Mouse (Mus musculus): Measurements from ENCODE around the gene Lcmt2. TPM values are rescaled to one million over a fixed set of nuclear protein-coding genes. Genes with fewer than 3 reads are reported as not detected.

Gene Lcmt2
- polyA plus RNA-seq (2015; fragmentation: Nextera tagmentation; extraction: Ambion mirVana), result 18.1 and 18.5 TPM in 2 replicates

- no peaks in the 10 kb centered on the region for H3K9me3 ChIP-seq (ENCODE audit: control insufficient read depth, low read length)
- peak; percentile 97 for ATAC-seq
- WGBS, result under 1% methylated on average over 83 of the region's 87 CpGs
- H3K27me3 ChIP-seq (replicated peaks; ENCODE audit: control insufficient read depth, insufficient read depth, low read length), result no peaks in the 10 kb centered on the region
- peaks cover 23% of the 10 kb centered on the region for H3K4me1 ChIP-seq (ENCODE audit: control insufficient read depth, insufficient read depth, low read depth, low read length)
- H3K4me2 ChIP-seq (ENCODE audit: low read length), result peak within 1 kb of the TSS; percentile 86
- no peaks in the 10 kb centered on the region for H3K36me3 ChIP-seq (ENCODE audit: control insufficient read depth, insufficient read depth, low read length)
- peak within 1 kb of the TSS; percentile 99 for H3K27ac ChIP-seq (ENCODE audit: low read depth, low read length)
- H3K4me3 ChIP-seq (ENCODE audit: low read length), result peak within 1 kb of the TSS; percentile 61
- peak within 1 kb of the TSS; percentile 73 for H3K9ac ChIP-seq (ENCODE audit: low read depth, low read length)
These were observed at the start of gene Lcmt2, which contains the start of gene Adal for GRCm38 (mm10) chr2:121140018-121140882. Gene Lcmt2 (minus strand): TSS chr2:121140653. Gene Adal (plus strand): TSS chr2:121140428.

- ATAC-seq, result no peak
- 76% methylated on average over 1 of the region's 1 CpGs for WGBS
- H3K4me3 ChIP-seq (ENCODE audit: low read length), result no peak overlapping the region
- H3K27ac ChIP-seq (ENCODE audit: low read depth, low read length), result no peak overlapping the region
- peaks cover 48% of the 10 kb centered on the region for H3K36me3 ChIP-seq (ENCODE audit: control insufficient read depth, insufficient read depth, low read length)
- H3K9ac ChIP-seq (ENCODE audit: low read depth, low read length), result no peak overlapping the region
- no peaks in the 10 kb centered on the region for H3K4me1 ChIP-seq (ENCODE audit: control insufficient read depth, insufficient read depth, low read depth, low read length)
- H3K4me2 ChIP-seq (ENCODE audit: low read length), result no peak overlapping the region
- H3K27me3 ChIP-seq (replicated peaks; ENCODE audit: control insufficient read depth, insufficient read depth, low read length), result no peaks in the 10 kb centered on the region
- no peaks in the 10 kb centered on the region for H3K9me3 ChIP-seq (ENCODE audit: control insufficient read depth, low read length)
These were observed 48.1 kb upstream of the Lcmt2 start for GRCm38 (mm10) chr2:121188530-121188929.

GRCm38 (mm10) chr2:121184142-121184541, 43.7 kb upstream of the Lcmt2 start:
- no peaks in the 10 kb centered on the region for H3K9me3 ChIP-seq (ENCODE audit: control insufficient read depth, low read length)
- H3K4me2 ChIP-seq (ENCODE audit: low read length), result no peak overlapping the region
- no peak for ATAC-seq
- no peak overlapping the region for H3K27ac ChIP-seq (ENCODE audit: low read depth, low read length)
- H3K9ac ChIP-seq (ENCODE audit: low read depth, low read length), result no peak overlapping the region
- WGBS, result 96% methylated on average over 7 of the region's 7 CpGs
- H3K27me3 ChIP-seq (replicated peaks; ENCODE audit: control insufficient read depth, insufficient read depth, low read length), result no peaks in the 10 kb centered on the region
- peaks cover 27% of the 10 kb centered on the region for H3K36me3 ChIP-seq (ENCODE audit: control insufficient read depth, insufficient read depth, low read length)
- H3K4me3 ChIP-seq (ENCODE audit: low read length), result no peak overlapping the region
- no peaks in the 10 kb centered on the region for H3K4me1 ChIP-seq (ENCODE audit: control insufficient read depth, insufficient read depth, low read depth, low read length)

- Histone ChIP-seq H3K9ac (ENCODE audit: low read depth, low read length) (no peak overlapping the region), H3K36me3 (ENCODE audit: control insufficient read depth, insufficient read depth, low read length) (peaks cover 33% of the 10 kb centered on the region), H3K4me2 (ENCODE audit: low read length) (no peak overlapping the region), H3K4me3 (ENCODE audit: low read length) (no peak overlapping the region), H3K27ac (ENCODE audit: low read depth, low read length) (no peak overlapping the region), H3K4me1 (ENCODE audit: control insufficient read depth, insufficient read depth, low read depth, low read length) (no peaks in the 10 kb centered on the region), H3K27me3 (replicated peaks; ENCODE audit: control insufficient read depth, insufficient read depth, low read length) (no peaks in the 10 kb centered on the region), H3K9me3 (ENCODE audit: control insufficient read depth, low read length) (no peaks in the 10 kb centered on the region)
- WGBS, result 90% methylated on average over 5 of the region's 5 CpGs
- ATAC-seq, result no peak
These were observed 43.0 kb upstream of the Lcmt2 start for GRCm38 (mm10) chr2:121183431-121183830.

- no peaks in the 10 kb centered on the region for H3K9me3 ChIP-seq (ENCODE audit: control insufficient read depth, low read length)
- no peak for ATAC-seq
- H3K4me1 ChIP-seq (ENCODE audit: control insufficient read depth, insufficient read depth, low read depth, low read length), result no peaks in the 10 kb centered on the region
- no peak overlapping the region for H3K4me3 ChIP-seq (ENCODE audit: low read length)
- no peak overlapping the region for H3K4me2 ChIP-seq (ENCODE audit: low read length)
- peaks cover 28% of the 10 kb centered on the region for H3K36me3 ChIP-seq (ENCODE audit: control insufficient read depth, insufficient read depth, low read length)
- H3K9ac ChIP-seq (ENCODE audit: low read depth, low read length), result no peak overlapping the region
- no peak overlapping the region for H3K27ac ChIP-seq (ENCODE audit: low read depth, low read length)
- WGBS, result 92% methylated on average over 3 of the region's 3 CpGs
- no peaks in the 10 kb centered on the region for H3K27me3 ChIP-seq (replicated peaks; ENCODE audit: control insufficient read depth, insufficient read depth, low read length)
These were observed 38.5 kb upstream of the Lcmt2 start for GRCm38 (mm10) chr2:121178828-121179479.

GRCm38 (mm10) chr2:121170980-121171742, 30.7 kb upstream of the Lcmt2 start, which contains the start of gene Zscan29:
Gene Zscan29 (minus strand): TSS chr2:121171125.
- no peaks in the 10 kb centered on the region for H3K9me3 ChIP-seq (ENCODE audit: control insufficient read depth, low read length)
- H3K4me3 ChIP-seq (ENCODE audit: low read length), result peak within 1 kb of the TSS; percentile 67
- no peaks in the 10 kb centered on the region for H3K27me3 ChIP-seq (replicated peaks; ENCODE audit: control insufficient read depth, insufficient read depth, low read length)
- WGBS, result under 1% methylated on average over 64 of the region's 66 CpGs
- peak within 1 kb of the TSS; percentile 89 for H3K27ac ChIP-seq (ENCODE audit: low read depth, low read length)
- H3K36me3 ChIP-seq (ENCODE audit: control insufficient read depth, insufficient read depth, low read length), result peaks cover 9% of the 10 kb centered on the region
- ATAC-seq, result peak; percentile 99
- H3K4me2 ChIP-seq (ENCODE audit: low read length), result peak within 1 kb of the TSS; percentile 91
- peak within 1 kb of the TSS; percentile 83 for H3K9ac ChIP-seq (ENCODE audit: low read depth, low read length)
- peaks cover 22% of the 10 kb centered on the region for H3K4me1 ChIP-seq (ENCODE audit: control insufficient read depth, insufficient read depth, low read depth, low read length)

GRCm38 (mm10) chr2:121170481-121170971, 30.1 kb upstream of the Lcmt2 start, which contains the start of gene Tubgcp4:
Gene Tubgcp4 (plus strand): TSS chr2:121170654.
- WGBS, result under 1% methylated on average over 38 of the region's 38 CpGs
- Histone ChIP-seq H3K4me2 (ENCODE audit: low read length) (peak within 1 kb of the TSS; percentile 91), H3K27ac (ENCODE audit: low read depth, low read length) (peak within 1 kb of the TSS; percentile 89), H3K36me3 (ENCODE audit: control insufficient read depth, insufficient read depth, low read length) (peaks cover 13% of the 10 kb centered on the region), H3K4me3 (ENCODE audit: low read length) (peak within 1 kb of the TSS; percentile 67), H3K9me3 (ENCODE audit: control insufficient read depth, low read length) (no peaks in the 10 kb centered on the region), H3K27me3 (replicated peaks; ENCODE audit: control insufficient read depth, insufficient read depth, low read length) (no peaks in the 10 kb centered on the region), H3K4me1 (ENCODE audit: control insufficient read depth, insufficient read depth, low read depth, low read length) (peaks cover 22% of the 10 kb centered on the region), H3K9ac (ENCODE audit: low read depth, low read length) (peak within 1 kb of the TSS; percentile 83)
- peak; percentile 75 for ATAC-seq

- H3K27ac ChIP-seq (ENCODE audit: low read depth, low read length), result peak overlapping the region; percentile 18; the same call in 1 of the 2 replicates
- no peaks in the 10 kb centered on the region for H3K27me3 ChIP-seq (replicated peaks; ENCODE audit: control insufficient read depth, insufficient read depth, low read length)
- peaks cover 12% of the 10 kb centered on the region for H3K36me3 ChIP-seq (ENCODE audit: control insufficient read depth, insufficient read depth, low read length)
- WGBS, result 7% methylated on average over 9 of the region's 9 CpGs
- no peaks in the 10 kb centered on the region for H3K9me3 ChIP-seq (ENCODE audit: control insufficient read depth, low read length)
- peak overlapping the region; percentile 83 for H3K9ac ChIP-seq (ENCODE audit: low read depth, low read length)
- peak overlapping the region; percentile 67 for H3K4me3 ChIP-seq (ENCODE audit: low read length)
- ATAC-seq, result no peak
- peaks cover 22% of the 10 kb centered on the region for H3K4me1 ChIP-seq (ENCODE audit: control insufficient read depth, insufficient read depth, low read depth, low read length)
- peak overlapping the region; percentile 91 for H3K4me2 ChIP-seq (ENCODE audit: low read length)
These were observed 29.4 kb upstream of the Lcmt2 start for GRCm38 (mm10) chr2:121169902-121170301.
